Mouse (Mus musculus) CH12.LX (cell line): Measurements from ENCODE around the gene Zxdc. TPM values are rescaled to one million over a fixed set of nuclear protein-coding genes. Genes with fewer than 3 reads are reported as not detected.

Experiments used
- DNase-seq: peaks from one replicate; pipeline ENCODE4 v3.0.0-alpha.2; 2013; ENCODE audit errors: extremely low read depth
- H3K27ac ChIP-seq: 2 replicates; pipeline ENCODE4 v1.5.1; 2012; ENCODE audit warnings: low read depth, mild to moderate bottlenecking, control low read depth, moderate library complexity; ENCODE audit not compliant: insufficient read depth
- H3K27me3 ChIP-seq: replicated peaks from 2 replicates; pipeline ENCODE3; 2012; ENCODE audit warnings: inconsistent platforms
- H3K36me3 ChIP-seq, 2 experiments: replicated peaks in 1 of 2; 2 replicates each; pipeline versions ENCODE3 to v1.6.1; 2012; ENCODE audit warnings: inconsistent platforms in 1 of 2, low read length in 1 of 2, mild to moderate bottlenecking in 1 of 2, mixed read lengths in 1 of 2, moderate library complexity in 1 of 2; ENCODE audit not compliant: control insufficient read depth in 1 of 2, insufficient read depth in 1 of 2
- H3K4me1 ChIP-seq, 2 experiments: 2 replicates each; pipeline ENCODE4 v1.6.1; 2012; ENCODE audit warnings: inconsistent platforms in 1 of 2, moderate library complexity in 1 of 2; ENCODE audit not compliant: insufficient read depth in 2 of 2, control insufficient read depth in 1 of 2
- H3K4me2 ChIP-seq: 2 replicates; pipeline ENCODE4 v1.6.1; 2012; ENCODE audit warnings: low read depth, mild to moderate bottlenecking, control low read depth; ENCODE audit not compliant: poor library complexity, insufficient read depth, severe bottlenecking
- H3K4me3 ChIP-seq, 3 experiments: fragments of 150-350 bp in 1 of 3; sonication (generic) in 1 of 3; replicated peaks in 1 of 3; 2 replicates each; pipeline versions ENCODE3 to v1.5.1; 2011 to 2012; ENCODE audit warnings: low read depth in 2 of 3, low read length in 2 of 3, mild to moderate bottlenecking in 2 of 3, moderate library complexity in 2 of 3, control low read depth in 1 of 3, improper control_type of control experiment in 1 of 3, inconsistent platforms in 1 of 3, mixed read lengths in 1 of 3; ENCODE audit not compliant: poor library complexity in 1 of 3
- H3K79me2 ChIP-seq: replicated peaks from 2 replicates; pipeline ENCODE4 v1.6.1; 2012; ENCODE audit warnings: mild to moderate bottlenecking, moderate library complexity; ENCODE audit not compliant: control insufficient read depth, poor library complexity, insufficient read depth, severe bottlenecking; ENCODE audit errors: extremely low read depth
- H3K9ac ChIP-seq: 2 replicates; pipeline ENCODE4 v1.6.1; 2012; ENCODE audit warnings: low read depth, mild to moderate bottlenecking, control low read depth, moderate library complexity; ENCODE audit not compliant: insufficient read depth
- H3K9me3 ChIP-seq: replicated peaks from 2 replicates; pipeline ENCODE3; 2012; ENCODE audit warnings: low read length, inconsistent platforms, mixed read lengths
- BHLHE40 ChIP-seq: IDR thresholded peaks from 2 replicates; pipeline ENCODE4 v1.6.1; 2011; ENCODE audit warnings: mild to moderate bottlenecking, low read depth, low read length, improper control_type of control experiment
- CHD2 ChIP-seq: IDR thresholded peaks from 2 replicates; pipeline ENCODE4 v1.6.1; 2011; ENCODE audit warnings: low read length, improper control_type of control experiment
- CTCF ChIP-seq, 2 experiments: IDR thresholded peaks in 1 of 2; conservative IDR thresholded peaks in 1 of 2; 2 replicates each; pipeline ENCODE4 v1.5.1; 2011 to 2012; ENCODE audit warnings: low read depth in 2 of 2, low read length in 2 of 2, improper control_type of control experiment in 1 of 2, inconsistent platforms in 1 of 2, mild to moderate bottlenecking in 1 of 2, moderate library complexity in 1 of 2
- E2F4 ChIP-seq: IDR thresholded peaks from 2 replicates; pipeline ENCODE4 v1.6.1; 2011; ENCODE audit warnings: low read depth, low read length, improper control_type of control experiment; ENCODE audit not compliant: insufficient replicate concordance
- ELF1 ChIP-seq: IDR thresholded peaks from 2 replicates; pipeline ENCODE4 v1.6.1; 2014; ENCODE audit warnings: low read depth, mild to moderate bottlenecking, inconsistent platforms, low read length, improper control_type of control experiment
- EP300 ChIP-seq: IDR thresholded peaks from 2 replicates; pipeline ENCODE4 v1.6.1; 2011; ENCODE audit warnings: low read length, improper control_type of control experiment
- ETS1 ChIP-seq: conservative IDR thresholded peaks from 2 replicates; pipeline ENCODE4 v1.6.1; 2012; ENCODE audit warnings: low read depth, mild to moderate bottlenecking, inconsistent platforms, low read length, improper control_type of control experiment, moderate library complexity
- JUN ChIP-seq: IDR thresholded peaks from 2 replicates; pipeline ENCODE4 v1.6.1; 2011; ENCODE audit warnings: low read depth, mild to moderate bottlenecking, low read length, improper control_type of control experiment, moderate library complexity; ENCODE audit not compliant: insufficient read depth
- JUND ChIP-seq: conservative IDR thresholded peaks from 2 replicates; pipeline ENCODE4 v1.6.1; 2011; ENCODE audit warnings: low read depth, low read length, improper control_type of control experiment
- KAT2A ChIP-seq: IDR thresholded peaks from 2 replicates; pipeline ENCODE4 v1.6.1; 2012; ENCODE audit warnings: low read length, improper control_type of control experiment, inconsistent platforms; ENCODE audit not compliant: insufficient replicate concordance
- MAFK ChIP-seq: IDR thresholded peaks from 2 replicates; pipeline ENCODE4 v1.6.1; 2011; ENCODE audit warnings: low read length, improper control_type of control experiment; ENCODE audit not compliant: insufficient replicate concordance
- MAX ChIP-seq: IDR thresholded peaks from 2 replicates; pipeline ENCODE4 v1.6.1; 2011; ENCODE audit warnings: low read length, improper control_type of control experiment
- MAZ ChIP-seq: IDR thresholded peaks from 2 replicates; pipeline ENCODE4 v1.6.1; 2012; ENCODE audit warnings: low read depth, mild to moderate bottlenecking, inconsistent platforms, low read length, improper control_type of control experiment, moderate library complexity
- MEF2A ChIP-seq: IDR thresholded peaks from 2 replicates; pipeline ENCODE4 v1.6.1; 2014; ENCODE audit warnings: low read depth, mild to moderate bottlenecking, inconsistent platforms, low read length, improper control_type of control experiment, borderline replicate concordance
- NRF1 ChIP-seq: IDR thresholded peaks from 2 replicates; pipeline ENCODE4 v1.6.1; 2014; ENCODE audit warnings: low read depth, mild to moderate bottlenecking, inconsistent platforms, low read length, improper control_type of control experiment, moderate library complexity
- POLR2A ChIP-seq: IDR thresholded peaks from 2 replicates; pipeline ENCODE4 v1.6.1; 2011; ENCODE audit warnings: low read depth, mild to moderate bottlenecking, improper control_type of control experiment, low read length
- RAD21 ChIP-seq: IDR thresholded peaks from 2 replicates; pipeline ENCODE4 v1.6.1; 2011; ENCODE audit warnings: low read depth, mild to moderate bottlenecking, low read length, improper control_type of control experiment, moderate library complexity
- SIN3A ChIP-seq: IDR thresholded peaks from 2 replicates; pipeline ENCODE4 v1.6.1; 2012; ENCODE audit warnings: low read length, improper control_type of control experiment, inconsistent platforms
- SMC3 ChIP-seq: IDR thresholded peaks from 2 replicates; pipeline ENCODE4 v1.6.1; 2011; ENCODE audit warnings: low read depth, low read length, improper control_type of control experiment
- TCF12 ChIP-seq: IDR thresholded peaks from 2 replicates; pipeline ENCODE4 v1.6.1; 2014; ENCODE audit warnings: low read depth, mild to moderate bottlenecking, inconsistent platforms, low read length, improper control_type of control experiment
- UBTF ChIP-seq: IDR thresholded peaks from 2 replicates; pipeline ENCODE4 v1.6.1; 2012; ENCODE audit warnings: low read depth, mild to moderate bottlenecking, inconsistent platforms, low read length, improper control_type of control experiment, moderate library complexity
- USF2 ChIP-seq: conservative IDR thresholded peaks from 2 replicates; pipeline ENCODE4 v1.6.1; 2011; ENCODE audit warnings: low read depth, low read length, improper control_type of control experiment
- ZKSCAN1 ChIP-seq: IDR thresholded peaks from 2 replicates; pipeline ENCODE4 v1.6.1; 2012; ENCODE audit warnings: low read depth, inconsistent platforms, low read length, improper control_type of control experiment, borderline replicate concordance
- ZMIZ1 ChIP-seq: IDR thresholded peaks from 2 replicates; pipeline ENCODE4 v1.6.1; 2012; ENCODE audit warnings: low read depth, mild to moderate bottlenecking, inconsistent platforms, low read length, improper control_type of control experiment
- dilution Hi-C: fragments of 300-500 bp; cut with MboI; formaldehyde crosslinking; loops from 2 replicates; pipeline ENCODE4 v1.14.3; 2020; ENCODE audit warnings: low sequenced_read_pairs; ENCODE audit not compliant: extremely low pct_unique_long_range_greater_than_20kb, extremely low pct_ligation_motif_present
- in situ Hi-C: fragments of 300-500 bp; cut with MboI; formaldehyde crosslinking; loops from 3 replicates; pipeline ENCODE4 v1.14.3; 2019; ENCODE audit warnings: low sequenced_read_pairs, low pct_ligation_motif_present, low pct_unique_long_range_greater_than_20kb, mixed read lengths
- polyA plus RNA-seq: library from polyadenylated mRNA; unstranded; fragments of >175 nt; gene quantifications from 2 replicates; pipeline ENCODE4 v1.2.1, GENCODE M21; 2012; ENCODE audit warnings: low read depth; ENCODE audit not compliant: insufficient read length
- total RNA-seq, 2 experiments: library from RNA; depleted of rRNA; stranded (reverse); fragments of 300-350 nt in 1 of 2; fragments of >200 nt in 1 of 2; gene quantifications; 2 replicates each; pipeline ENCODE4 v1.2.3; 2012 to 2014

The Zxdc gene
- total and polyA plus RNA-seq, 3 experiments: 4.7 to 8.3 (median 5.2) TPM

- TF ChIP-seq SMC3: peak; percentile 54
- TF ChIP-seq USF2: no peak
- TF ChIP-seq MEF2A: peak; percentile 37; the same call in 1 of the 2 replicates
- TF ChIP-seq UBTF: no peak
- no peak for TF ChIP-seq SIN3A
- peak; percentile 43 for TF ChIP-seq RAD21
- no peak for TF ChIP-seq ETS1
- no peak for TF ChIP-seq ZKSCAN1
- TF ChIP-seq CTCF (conservative IDR thresholded peaks at IDR 0.05 in 1 of 2, IDR thresholded peaks at IDR 0.05 in 1 of 2; ENCODE audit: low read depth in 2 of 2, low read length in 2 of 2): peak; percentile 63 to 79
- no peak for TF ChIP-seq KAT2A
- TF ChIP-seq MAX: no peak
- TF ChIP-seq JUN: no peak
- 0 out of 2 replicates have a peak, but pooled peaks have one; percentile 3 for TF ChIP-seq BHLHE40
- no peak for TF ChIP-seq ELF1
- no peak for TF ChIP-seq NRF1
- TF ChIP-seq TCF12: no peak
- no peak overlapping the region for H3K27ac ChIP-seq
- H3K9me3 ChIP-seq: peaks cover 5% of the 10 kb centered on the region
- in situ Hi-C loops: no loop called here
- no peaks in the 10 kb centered on the region for H3K36me3 ChIP-seq
- no peak overlapping the region for H3K9ac ChIP-seq
- no peaks in the 10 kb centered on the region for H3K79me2 ChIP-seq
- peak; percentile 75 for DNase-seq
- peaks cover 77% of the 10 kb centered on the region for H3K27me3 ChIP-seq
- peaks cover 0 to 8% of the 10 kb centered on the region in 2 experiments; a peak in 2 of 4 replicates for H3K4me1 ChIP-seq
- dilution Hi-C loops: no loop called here
- peak overlapping the region; percentile 62 for H3K4me2 ChIP-seq
- H3K4me3 ChIP-seq: no peak overlapping the region
These were observed 53.3 kb downstream of the Zxdc start for GRCm38 (mm10) chr6:90422565-90422964.

GRCm38 (mm10) chr6:90425361-90425760 lies 56.1 kb downstream of the Zxdc start:
- TF ChIP-seq NRF1 (no peak), CHD2 (no peak), EP300 (no peak), MAFK (no peak), POLR2A (no peak), RAD21 (no peak), E2F4 (no peak), JUN (no peak), JUND (no peak), ZMIZ1 (no peak), TCF12 (no peak), MAZ (no peak)
- no peak overlapping the region for H3K4me2 ChIP-seq
- dilution Hi-C loops (no loop called here), in situ Hi-C loops (no loop called here)
- H3K79me2 ChIP-seq: no peaks in the 10 kb centered on the region
- H3K4me1 ChIP-seq: peaks cover 0 to 13% of the 10 kb centered on the region in 2 experiments; a peak in 2 of 4 replicates
- no peak overlapping the region for H3K4me3 ChIP-seq
- no peak overlapping the region for H3K27ac ChIP-seq
- H3K27me3 ChIP-seq: peaks cover 75% of the 10 kb centered on the region
- no peak for DNase-seq
- peaks cover 2% of the 10 kb centered on the region for H3K9me3 ChIP-seq
- H3K9ac ChIP-seq: no peak overlapping the region
- no peaks in the 10 kb centered on the region for H3K36me3 ChIP-seq
